Mouse (Mus musculus) limb, embryonic 11.5 days (tissue): ENCODE measurements at regions not wholly inside any gene's neighbourhood (a gene's known extent, or its start where the extent isn't known, plus 50 kb on each side); places are given as distances from the start of the nearest gene placed in this dataset.

Experiments
- ATAC-seq: fragments of 200-750 bp; cut with Nextera tagmentation; 2 replicates; pipeline ENCODE4 v1.8.0; 2017; ENCODE audit warnings: low read depth; ENCODE audit not compliant: insufficient number of reproducible peaks, low FRiP score, low TSS enrichment
- DNase-seq: peaks from one replicate; pipeline ENCODE4 v3.0.0-alpha.2; 2015; ENCODE audit warnings: low spot score
- H3K27ac ChIP-seq: fragments of 300-500 bp; sonication (generic); replicated peaks from 2 replicates; pipeline ENCODE4 v1.5.1; 2014; ENCODE audit warnings: low read depth, mild to moderate bottlenecking, low read length
- H3K27me3 ChIP-seq: fragments of 300-500 bp; sonication (generic); 2 replicates; pipeline ENCODE4 v1.6.1; 2014; ENCODE audit warnings: mild to moderate bottlenecking, low read length, mixed read lengths; ENCODE audit not compliant: control insufficient read depth, insufficient read depth
- H3K36me3 ChIP-seq: fragments of 300-500 bp; sonication (generic); 2 replicates; pipeline ENCODE4 v1.6.1; 2014; ENCODE audit warnings: mild to moderate bottlenecking, low read length, moderate library complexity, mixed read lengths; ENCODE audit not compliant: control insufficient read depth, insufficient read depth
- H3K4me1 ChIP-seq: fragments of 300-500 bp; sonication (generic); 2 replicates; pipeline ENCODE4 v1.6.1; 2014; ENCODE audit warnings: low read length, mixed read lengths; ENCODE audit not compliant: control insufficient read depth, insufficient read depth
- H3K4me2 ChIP-seq: fragments of 300-500 bp; sonication (generic); 2 replicates; pipeline ENCODE4 v1.6.1; 2014; ENCODE audit warnings: low read depth, mild to moderate bottlenecking, moderate library complexity; ENCODE audit not compliant: severe bottlenecking
- H3K4me3 ChIP-seq: fragments of 300-500 bp; sonication (generic); 2 replicates; pipeline ENCODE4 v1.5.1; 2014; ENCODE audit warnings: low read depth, low read length
- H3K9ac ChIP-seq: fragments of 300-500 bp; sonication (generic); 2 replicates; pipeline ENCODE4 v1.6.1; 2014; ENCODE audit warnings: mild to moderate bottlenecking, low read length
- H3K9me3 ChIP-seq: fragments of 300-500 bp; sonication (generic); 2 replicates; pipeline ENCODE4 v1.6.1; 2016; ENCODE audit warnings: low read length; ENCODE audit not compliant: control insufficient read depth
- WGBS: fragments of 180-500 bp; shearing (Covaris S2); extraction: QIAGEN DNeasy Blood & Tissue Kit; methylation state at CpG from one replicate; pipeline ENCODE4 v1.1.7; 2014; 5-methylcytosine and 5-hydroxymethylcytosine counted together

DNA sequence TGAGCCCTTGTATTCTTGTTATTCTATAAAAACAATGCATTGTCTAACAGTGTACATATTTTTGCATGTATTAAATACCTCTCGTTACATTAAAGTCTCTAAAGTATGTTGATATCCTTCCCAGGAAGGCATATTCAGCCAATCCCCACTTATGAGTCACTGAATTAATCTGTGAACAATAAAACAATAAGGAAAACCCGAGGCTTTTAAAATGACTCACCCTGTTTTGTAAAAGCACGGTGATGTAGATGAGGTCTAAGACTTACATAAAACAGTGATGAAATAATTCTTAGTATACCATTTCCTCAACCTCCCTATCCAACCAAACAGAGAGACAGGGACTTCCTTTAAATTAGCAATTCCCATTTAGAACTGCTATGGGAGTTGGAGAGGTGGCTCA lies 95.8 kb downstream of the Asb7 start:
- Histone ChIP-seq H3K4me3 (no peak overlapping the region), H3K27me3 (no peaks in the 10 kb centered on the region), H3K4me1 (no peaks in the 10 kb centered on the region), H3K9ac (no peak overlapping the region), H3K4me2 (no peak overlapping the region), H3K36me3 (no peaks in the 10 kb centered on the region), H3K9me3 (no peaks in the 10 kb centered on the region), H3K27ac (no peak overlapping the region)
- no peak for DNase-seq
- no peak for ATAC-seq
- 87% methylated on average over 3 of the region's 3 CpGs for WGBS

DNA sequence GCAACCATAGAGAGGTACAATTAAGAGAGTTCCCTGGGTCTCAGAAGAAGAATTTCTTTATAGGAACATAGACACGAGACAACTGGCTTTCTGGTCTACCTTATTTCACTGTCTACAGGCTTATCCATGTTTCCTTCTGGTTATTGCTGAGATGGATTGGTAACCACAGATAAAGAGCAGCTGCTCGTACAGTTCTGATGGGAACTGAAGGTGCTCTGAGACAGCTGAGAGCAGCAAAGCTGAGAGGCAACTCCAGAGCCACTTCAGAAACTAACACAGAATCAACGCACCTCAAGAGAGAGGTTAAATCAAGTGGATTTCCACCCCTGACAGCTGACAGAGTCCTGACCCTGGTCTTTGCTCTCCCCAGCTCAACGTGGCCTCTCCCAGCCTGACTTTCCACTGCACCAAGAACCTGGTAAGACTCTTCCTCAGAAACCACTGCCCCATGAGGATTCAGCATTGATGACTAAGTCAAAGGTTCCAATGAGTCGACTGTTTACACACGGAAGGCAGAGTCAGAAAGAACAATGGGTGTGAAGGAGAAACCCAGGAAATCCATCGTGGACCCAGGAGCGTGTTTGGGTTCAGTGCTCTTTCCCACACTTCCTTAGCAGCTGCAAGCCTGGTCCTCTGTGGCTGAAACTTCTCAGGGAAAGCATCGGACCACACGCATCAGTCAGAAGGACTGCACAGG lies 97.7 kb downstream of the Asb7 start:
- H3K4me3 ChIP-seq: no peak overlapping the region
- no peak overlapping the region for H3K27ac ChIP-seq
- DNase-seq (no peak), ATAC-seq (no peak)
- no peaks in the 10 kb centered on the region for H3K27me3 ChIP-seq
- no peak overlapping the region for H3K9ac ChIP-seq
- no peaks in the 10 kb centered on the region for H3K4me1 ChIP-seq
- no peak overlapping the region for H3K4me2 ChIP-seq
- WGBS: 86% methylated on average over 10 of the region's 10 CpGs
- H3K9me3 ChIP-seq: no peaks in the 10 kb centered on the region
- no peaks in the 10 kb centered on the region for H3K36me3 ChIP-seq

- no peaks in the 10 kb centered on the region for H3K9me3 ChIP-seq
- DNase-seq (no peak), ATAC-seq (no peak)
- H3K36me3 ChIP-seq: no peaks in the 10 kb centered on the region
- no peaks in the 10 kb centered on the region for H3K27me3 ChIP-seq
- no peak overlapping the region for H3K4me3 ChIP-seq
- H3K4me1 ChIP-seq: no peaks in the 10 kb centered on the region
- H3K4me2 ChIP-seq: no peak overlapping the region
- H3K27ac ChIP-seq: no peak overlapping the region
- no peak overlapping the region for H3K9ac ChIP-seq
- 87% methylated on average over 1 of the region's 1 CpGs for WGBS
Observed at GRCm38 (mm10) chr7:66586511-66586910, 102.9 kb downstream of the Asb7 start.

- Histone ChIP-seq H3K9ac (no peak overlapping the region), H3K27me3 (no peaks in the 10 kb centered on the region), H3K4me3 (no peak overlapping the region), H3K9me3 (no peaks in the 10 kb centered on the region), H3K4me2 (no peak overlapping the region), H3K27ac (no peak overlapping the region), H3K4me1 (no peaks in the 10 kb centered on the region), H3K36me3 (no peaks in the 10 kb centered on the region)
- 36% methylated on average over 2 of the region's 2 CpGs for WGBS
- DNase-seq (no peak), ATAC-seq (no peak)
Observed at GRCm38 (mm10) chr7:66580687-66581151, 108.7 kb downstream of the Asb7 start.

DNA sequence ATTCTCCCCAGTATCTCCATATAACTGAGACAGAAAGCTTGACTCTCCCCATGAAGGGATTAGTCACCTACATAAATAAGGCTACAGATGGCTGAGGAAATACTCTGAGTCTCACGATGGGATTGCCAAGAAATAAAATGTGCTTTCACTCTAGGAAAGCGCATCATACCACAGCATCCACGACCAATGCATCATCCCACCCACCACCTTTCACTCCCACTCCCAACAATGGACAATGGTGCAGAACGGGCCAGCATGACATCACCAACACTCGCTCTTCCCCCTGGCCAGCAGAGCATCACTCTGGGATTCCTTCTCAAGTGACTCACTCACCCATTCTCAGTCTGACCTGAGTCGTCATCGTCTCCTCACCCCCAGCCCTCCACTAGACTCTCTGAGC lies 113.1 kb downstream of the Asb7 start:
- 90% methylated on average over 7 of the region's 7 CpGs for WGBS
- Histone ChIP-seq H3K9ac (no peak overlapping the region), H3K9me3 (no peaks in the 10 kb centered on the region), H3K4me1 (no peaks in the 10 kb centered on the region), H3K4me2 (no peak overlapping the region), H3K4me3 (no peak overlapping the region), H3K36me3 (no peaks in the 10 kb centered on the region), H3K27ac (no peak overlapping the region), H3K27me3 (no peaks in the 10 kb centered on the region)
- ATAC-seq (no peak), DNase-seq (no peak)

DNA sequence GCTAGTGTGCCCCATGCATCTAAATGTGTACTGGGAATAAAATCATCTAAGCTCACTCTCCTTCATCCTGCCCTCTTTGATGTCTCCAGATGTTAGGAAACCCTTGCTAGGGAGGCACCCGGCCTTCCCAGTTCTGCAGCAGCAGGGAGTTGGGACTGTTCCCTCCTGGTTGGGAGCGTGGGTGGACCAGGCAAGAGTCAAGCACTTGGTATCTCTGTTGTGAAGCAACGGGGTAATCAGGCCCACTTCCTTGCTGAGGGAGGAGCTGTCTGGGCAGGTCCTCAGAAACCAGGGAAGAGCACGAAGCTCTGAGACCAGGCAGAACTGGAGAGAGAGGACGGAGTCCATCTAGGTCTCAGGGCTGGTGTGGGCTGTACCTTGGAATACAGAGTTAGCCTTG lies 117.9 kb downstream of the Asb7 start:
- Histone ChIP-seq H3K4me2 (no peak overlapping the region), H3K9ac (no peak overlapping the region; the same call in 1 of the 2 replicates), H3K9me3 (no peaks in the 10 kb centered on the region), H3K36me3 (no peaks in the 10 kb centered on the region), H3K4me1 (0 out of 2 replicates have a peak, but pooled peaks cover 2% of the 10 kb centered on the region), H3K27ac (no peak overlapping the region), H3K27me3 (no peaks in the 10 kb centered on the region), H3K4me3 (no peak overlapping the region)
- ATAC-seq: no peak
- no peak for DNase-seq
- WGBS: 63% methylated on average over 5 of the region's 5 CpGs

DNA sequence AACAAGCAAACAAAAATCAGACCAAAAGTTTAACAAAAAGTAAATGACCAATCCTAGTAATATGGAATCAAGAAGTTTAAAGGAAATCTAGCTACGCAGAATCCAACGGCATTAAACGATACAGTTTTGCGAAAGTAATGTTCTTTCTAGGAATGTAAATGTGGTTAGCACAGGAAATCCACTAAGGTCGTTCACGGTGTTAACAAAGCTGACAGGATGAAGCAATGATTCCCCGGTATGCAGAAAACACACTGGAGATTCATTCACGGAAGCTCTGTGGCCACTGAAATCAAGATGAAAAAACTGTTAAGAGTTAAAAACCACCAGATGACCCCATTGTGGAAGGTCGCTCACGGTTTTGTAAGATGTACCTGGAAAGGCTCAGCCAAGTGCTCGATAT lies 120.4 kb upstream of the Aldh1a3 start:
- WGBS: 88% methylated on average over 11 of the region's 11 CpGs
- H3K27ac ChIP-seq: no peak overlapping the region
- peaks cover 5% of the 10 kb centered on the region; the same call in 1 of the 2 replicates for H3K4me1 ChIP-seq
- ATAC-seq (no peak), DNase-seq (no peak)
- no peaks in the 10 kb centered on the region for H3K9me3 ChIP-seq
- no peak overlapping the region for H3K9ac ChIP-seq
- no peak overlapping the region for H3K4me3 ChIP-seq
- no peak overlapping the region for H3K4me2 ChIP-seq
- H3K27me3 ChIP-seq: no peaks in the 10 kb centered on the region
- H3K36me3 ChIP-seq: no peaks in the 10 kb centered on the region

DNA sequence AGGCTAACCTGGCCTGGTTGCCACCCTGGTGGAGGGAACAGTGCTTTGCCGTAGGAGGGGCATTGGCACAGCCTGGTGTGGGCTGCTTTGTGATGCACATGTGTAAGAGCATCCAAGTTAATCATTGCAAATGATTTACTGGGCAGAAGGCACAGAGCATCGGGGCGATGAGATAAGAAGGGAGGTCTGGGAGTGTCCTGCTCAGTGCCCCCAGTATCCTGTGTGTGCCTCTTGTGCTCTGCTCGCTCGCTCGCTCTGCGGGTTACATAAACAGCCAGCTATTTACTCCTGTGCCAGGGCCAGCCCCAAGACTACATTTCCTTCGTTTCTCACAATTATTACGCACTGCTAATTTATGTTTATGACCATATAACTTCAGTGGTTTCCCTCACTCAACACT lies 117.9 kb upstream of the Aldh1a3 start:
- Histone ChIP-seq H3K9me3 (no peaks in the 10 kb centered on the region), H3K9ac (no peak overlapping the region), H3K27ac (no peak overlapping the region), H3K4me2 (0 out of 2 replicates have a peak overlapping the region, but pooled peaks have one; percentile 7), H3K4me3 (no peak overlapping the region), H3K36me3 (no peaks in the 10 kb centered on the region), H3K4me1 (peaks cover 5% of the 10 kb centered on the region; the same call in 1 of the 2 replicates), H3K27me3 (no peaks in the 10 kb centered on the region)
- 48% methylated on average over 9 of the region's 9 CpGs for WGBS
- DNase-seq: peak; percentile 22
- ATAC-seq: peak; percentile 9; the same call in 1 of the 2 replicates
